Mouse (Mus musculus): ENCODE measurements around the gene Nat8f4. TPM values are rescaled to one million over a fixed set of nuclear protein-coding genes. Genes with fewer than 3 reads are reported as not detected.
"Not testable (repeated sequence)": the region's sequence is repeated elsewhere in the genome, so short reads cannot be mapped to it uniquely, and the experiment has no call there.

The Nat8f4 gene
- polyA plus RNA-seq, 1 experiment from 2014 or later: 4.6 TPM

GRCm38 (mm10) chr6:85927476-85928464 is 23.1 kb upstream of the Nat8f4 start:
- ATAC-seq (ENCODE audit: low read depth): no peak
- 92% methylated on average over 9 of the region's 9 CpGs for WGBS
- Histone ChIP-seq H3K36me3 (ENCODE audit: control insufficient read depth, insufficient read depth, low read length) (peaks cover 16% of the 10 kb centered on the region), H3K4me3 (ENCODE audit: low read depth, low read length) (no peak overlapping the region), H3K9ac (replicated peaks; ENCODE audit: low read depth, low read length) (no peak overlapping the region), H3K27ac (ENCODE audit: low read depth, low read length) (no peak overlapping the region), H3K4me2 (ENCODE audit: low read depth, low read length) (no peak overlapping the region), H3K4me1 (ENCODE audit: control insufficient read depth, insufficient read depth, low read length) (no peaks in the 10 kb centered on the region), H3K9me3 (ENCODE audit: control insufficient read depth, low read length) (no peaks in the 10 kb centered on the region), H3K27me3 (ENCODE audit: control insufficient read depth, insufficient read depth, low read length) (no peaks in the 10 kb centered on the region)

- Histone ChIP-seq H3K4me3 (ENCODE audit: low read depth, low read length) (no peak overlapping the region), H3K4me2 (ENCODE audit: low read depth, low read length) (no peak overlapping the region), H3K9ac (replicated peaks; ENCODE audit: low read depth, low read length) (no peak overlapping the region), H3K27me3 (ENCODE audit: control insufficient read depth, insufficient read depth, low read length) (no peaks in the 10 kb centered on the region), H3K36me3 (ENCODE audit: control insufficient read depth, insufficient read depth, low read length) (peaks cover 16% of the 10 kb centered on the region), H3K27ac (ENCODE audit: low read depth, low read length) (no peak overlapping the region), H3K4me1 (ENCODE audit: control insufficient read depth, insufficient read depth, low read length) (no peaks in the 10 kb centered on the region), H3K9me3 (ENCODE audit: control insufficient read depth, low read length) (no peaks in the 10 kb centered on the region)
- WGBS: 97% methylated on average over 1 of the region's 1 CpGs
- no peak for ATAC-seq (ENCODE audit: low read depth)
These were observed 22.0 kb upstream of the Nat8f4 start for GRCm38 (mm10) chr6:85926709-85927108.

- WGBS: 96% methylated on average over 1 of the region's 1 CpGs
- peaks cover 16% of the 10 kb centered on the region for H3K36me3 ChIP-seq (ENCODE audit: control insufficient read depth, insufficient read depth, low read length)
- H3K4me2 ChIP-seq (ENCODE audit: low read depth, low read length): no peak overlapping the region
These were observed 19.0 kb upstream of the Nat8f4 start for GRCm38 (mm10) chr6:85923643-85924042.

DNA sequence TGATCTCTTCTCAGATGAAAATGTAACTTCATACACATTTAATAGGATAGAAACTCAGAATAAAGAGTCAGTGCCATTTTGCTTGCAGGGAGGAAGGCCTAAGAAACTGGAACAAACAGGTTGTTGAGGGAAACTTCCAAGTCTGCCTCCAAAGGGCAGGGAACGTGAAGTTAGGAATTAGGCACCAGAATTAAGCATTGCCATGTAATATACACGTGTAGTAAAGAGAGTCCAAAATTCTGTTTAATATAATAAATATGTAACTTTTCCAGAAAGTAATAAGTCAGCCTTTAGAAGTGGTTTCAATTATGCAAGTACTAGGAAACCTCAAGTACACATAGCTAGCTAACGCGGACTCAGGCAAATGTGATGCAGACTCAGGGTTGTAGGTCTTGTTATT is 14.7 kb upstream of the Nat8f4 start:
- H3K9ac ChIP-seq (replicated peaks; ENCODE audit: low read depth, low read length): no peak overlapping the region
- H3K36me3 ChIP-seq (ENCODE audit: control insufficient read depth, insufficient read depth, low read length): no peaks in the 10 kb centered on the region
- H3K27me3 ChIP-seq (ENCODE audit: control insufficient read depth, insufficient read depth, low read length): no peaks in the 10 kb centered on the region
- ATAC-seq (ENCODE audit: low read depth): no peak
- H3K4me2 ChIP-seq (ENCODE audit: low read depth, low read length): no peak overlapping the region
- H3K27ac ChIP-seq (ENCODE audit: low read depth, low read length): no peak overlapping the region
- 93% methylated on average over 4 of the region's 4 CpGs for WGBS
- no peak overlapping the region for H3K4me3 ChIP-seq (ENCODE audit: low read depth, low read length)
- H3K4me1 ChIP-seq (ENCODE audit: control insufficient read depth, insufficient read depth, low read length): peaks cover 4% of the 10 kb centered on the region; the same call in 1 of the 2 replicates
- no peaks in the 10 kb centered on the region for H3K9me3 ChIP-seq (ENCODE audit: control insufficient read depth, low read length)

More at GRCm38 (mm10) chr6:85923643-85924042, 19.0 kb upstream of the Nat8f4 start:
- H3K9ac ChIP-seq (replicated peaks; ENCODE audit: low read depth, low read length): no peak overlapping the region
- H3K9me3 ChIP-seq (ENCODE audit: control insufficient read depth, low read length): no peaks in the 10 kb centered on the region
- no peak overlapping the region for H3K4me3 ChIP-seq (ENCODE audit: low read depth, low read length)
- no peaks in the 10 kb centered on the region for H3K4me1 ChIP-seq (ENCODE audit: control insufficient read depth, insufficient read depth, low read length)
- H3K27me3 ChIP-seq (ENCODE audit: control insufficient read depth, insufficient read depth, low read length): no peaks in the 10 kb centered on the region
- ATAC-seq (ENCODE audit: low read depth): no peak
- H3K27ac ChIP-seq (ENCODE audit: low read depth, low read length): no peak overlapping the region

GRCm38 (mm10) chr6:85918341-85918740 is 13.7 kb upstream of the Nat8f4 start:
- 95% methylated on average over 3 of the region's 3 CpGs for WGBS
- not testable (repeated sequence) for H3K9ac ChIP-seq (replicated peaks; ENCODE audit: low read depth, low read length); H3K9me3 ChIP-seq (ENCODE audit: control insufficient read depth, low read length); H3K27ac ChIP-seq (ENCODE audit: low read depth, low read length); ATAC-seq (ENCODE audit: low read depth); H3K4me2 ChIP-seq (ENCODE audit: low read depth, low read length); H3K4me1 ChIP-seq (ENCODE audit: control insufficient read depth, insufficient read depth, low read length); H3K27me3 ChIP-seq (ENCODE audit: control insufficient read depth, insufficient read depth, low read length); H3K36me3 ChIP-seq (ENCODE audit: control insufficient read depth, insufficient read depth, low read length); H3K4me3 ChIP-seq (ENCODE audit: low read depth, low read length)

DNA sequence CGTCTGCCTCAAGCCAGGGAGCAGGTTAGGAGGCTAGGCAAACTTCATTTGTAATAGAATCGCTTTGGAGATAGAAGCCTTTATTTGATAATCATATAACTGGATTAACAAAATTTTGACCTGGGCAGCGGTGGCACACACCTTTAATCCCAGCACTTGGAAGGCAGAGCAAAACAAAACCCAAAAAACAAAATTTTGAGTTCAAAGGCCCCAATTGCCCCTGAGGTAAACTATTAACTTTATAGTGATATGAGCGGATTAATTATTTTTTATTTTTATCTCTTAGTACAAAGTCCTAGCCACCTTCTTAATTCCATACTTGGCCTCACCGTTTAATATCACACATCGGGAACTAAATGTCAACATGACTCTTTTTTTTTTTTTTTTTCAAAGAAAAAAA is 11.9 kb upstream of the Nat8f4 start:
- Histone ChIP-seq H3K4me2 (ENCODE audit: low read depth, low read length) (peak overlapping the region; percentile 75), H3K36me3 (ENCODE audit: control insufficient read depth, insufficient read depth, low read length) (no peaks in the 10 kb centered on the region), H3K9ac (replicated peaks; ENCODE audit: low read depth, low read length) (peak overlapping the region; percentile 67), H3K4me3 (ENCODE audit: low read depth, low read length) (peak overlapping the region; percentile 47), H3K4me1 (ENCODE audit: control insufficient read depth, insufficient read depth, low read length) (peaks cover 4% of the 10 kb centered on the region; the same call in 1 of the 2 replicates), H3K9me3 (ENCODE audit: control insufficient read depth, low read length) (no peaks in the 10 kb centered on the region), H3K27ac (ENCODE audit: low read depth, low read length) (peak overlapping the region; percentile 78; the same call in 1 of the 2 replicates), H3K27me3 (ENCODE audit: control insufficient read depth, insufficient read depth, low read length) (no peaks in the 10 kb centered on the region)
- ATAC-seq (ENCODE audit: low read depth): no peak; the same call in 1 of the 2 replicates
- 87% methylated on average over 6 of the region's 6 CpGs for WGBS

GRCm38 (mm10) chr6:85915539-85916513 is 11.1 kb upstream of the Nat8f4 start, which contains the start of gene Nat8f1:
Gene Nat8f1 (minus strand): TSS chr6:85915687.
- H3K36me3 ChIP-seq (ENCODE audit: control insufficient read depth, insufficient read depth, low read length); H3K27me3 ChIP-seq (ENCODE audit: control insufficient read depth, insufficient read depth, low read length); H3K4me1 ChIP-seq (ENCODE audit: control insufficient read depth, insufficient read depth, low read length); H3K9me3 ChIP-seq (ENCODE audit: control insufficient read depth, low read length): not testable (repeated sequence)
- under 1% methylated on average over 55 of the region's 61 CpGs for WGBS
- peak within 1 kb of the TSS; percentile 47 for H3K4me3 ChIP-seq (ENCODE audit: low read depth, low read length)
- peak within 1 kb of the TSS; percentile 67 for H3K9ac ChIP-seq (replicated peaks; ENCODE audit: low read depth, low read length)
- ATAC-seq (ENCODE audit: low read depth): peak; percentile 97
- peak within 1 kb of the TSS; percentile 78 for H3K27ac ChIP-seq (ENCODE audit: low read depth, low read length)
- H3K4me2 ChIP-seq (ENCODE audit: low read depth, low read length): peak within 1 kb of the TSS; percentile 75

DNA sequence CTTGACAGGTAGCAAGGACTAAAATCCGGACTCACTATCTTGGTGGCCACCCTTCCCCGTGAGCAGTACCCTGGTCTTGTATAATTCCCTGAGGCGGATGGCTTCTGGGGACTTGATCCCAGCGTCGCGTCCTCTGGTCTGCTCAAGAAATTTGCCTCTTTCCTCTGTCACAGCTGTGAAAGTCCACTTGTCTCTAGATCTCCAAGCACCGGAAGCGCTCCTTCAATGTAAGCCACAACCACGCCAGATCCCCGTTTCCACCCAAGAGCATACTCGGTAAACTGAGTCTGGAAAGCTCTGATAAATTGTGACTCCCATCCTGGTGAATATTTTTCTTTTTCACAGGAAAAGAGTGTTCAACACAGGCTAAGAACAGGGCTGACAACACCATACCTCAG is 10.5 kb upstream of the Nat8f4 start:
- H3K9ac ChIP-seq (replicated peaks; ENCODE audit: low read depth, low read length): peak overlapping the region; percentile 67
- no peaks in the 10 kb centered on the region for H3K27me3 ChIP-seq (ENCODE audit: control insufficient read depth, insufficient read depth, low read length)
- peak overlapping the region; percentile 47 for H3K4me3 ChIP-seq (ENCODE audit: low read depth, low read length)
- no peaks in the 10 kb centered on the region for H3K36me3 ChIP-seq (ENCODE audit: control insufficient read depth, insufficient read depth, low read length)
- H3K27ac ChIP-seq (ENCODE audit: low read depth, low read length): peak overlapping the region; percentile 78
- H3K4me1 ChIP-seq (ENCODE audit: control insufficient read depth, insufficient read depth, low read length): peaks cover 4% of the 10 kb centered on the region; the same call in 1 of the 2 replicates
- H3K4me2 ChIP-seq (ENCODE audit: low read depth, low read length): peak overlapping the region; percentile 75
- ATAC-seq (ENCODE audit: low read depth): peak; percentile 14; the same call in 1 of the 2 replicates
- 5% methylated on average over 11 of the region's 11 CpGs for WGBS
- H3K9me3 ChIP-seq (ENCODE audit: control insufficient read depth, low read length): no peaks in the 10 kb centered on the region
